Mouse (Mus musculus) cerebellum, adult 2 months (tissue): ENCODE results near the gene Ptpn13.

Experiments used
- CTCF ChIP-seq: fragments of 200-500 bp; IDR thresholded peaks from 2 replicates; pipeline ENCODE4 v1.5.1; 2011; ENCODE audit warnings: low read depth, mild to moderate bottlenecking, control low read depth, low read length, moderate library complexity, borderline replicate concordance; ENCODE audit not compliant: insufficient read depth
- POLR2A ChIP-seq: fragments of 200-500 bp; IDR thresholded peaks from 2 replicates; pipeline ENCODE4 v1.6.1; 2011; ENCODE audit warnings: low read length, control low read depth, borderline replicate concordance; ENCODE audit not compliant: insufficient read depth

GRCm38 (mm10) chr5:103439171-103439570, 14.2 kb downstream of the Ptpn13 start:
- TF ChIP-seq POLR2A: no peak
- TF ChIP-seq CTCF: no peak
